Mouse (Mus musculus) liver, embryonic 14 days (tissue): ENCODE results near the gene Slc35d3. TPM values are rescaled to one million over a fixed set of nuclear protein-coding genes. Genes with fewer than 3 reads are reported as not detected.

Experiments
- polyA plus RNA-seq: library from polyadenylated mRNA; depleted of rRNA; stranded (reverse); fragments of >200 nt; gene quantifications from 2 replicates; pipeline ENCODE4 v1.2.3, GENCODE M21; 2012; rRNA removed

The Slc35d3 gene
- 2.4 and 2.6 TPM in 2 replicates for polyA plus RNA-seq

GRCm38 (mm10) chr10:19850998-19851691 lies at the start of gene Slc35d3:
Gene Slc35d3 (minus strand): TSS chr10:19851459.

Other genes starting within 250 kb of the Slc35d3 start
- gene Il22ra2, start 229.5 kb downstream of the Slc35d3 start, polyA plus RNA-seq: 0.03 and 0.05 TPM in 2 replicates
- gene Il20ra, start 138.9 kb downstream of the Slc35d3 start, polyA plus RNA-seq: 0.07 and 0.09 TPM in 2 replicates
- 12.6 and 15.0 TPM in 2 replicates for gene Pex7, start 56.2 kb upstream of the Slc35d3 start, polyA plus RNA-seq
- gene Map3k5, start 83.0 kb upstream of the Slc35d3 start, polyA plus RNA-seq: 0.97 and 1.1 TPM in 2 replicates